Mouse (Mus musculus): ENCODE results near the gene Zbtb20. TPM values are rescaled to one million over a fixed set of nuclear protein-coding genes. Genes with fewer than 3 reads are reported as not detected.

Gene Zbtb20
- polyA plus RNA-seq, 1 experiment from 2014 or later, result 38.1 TPM

GRCm38 (mm10) chr16:43506771-43507405, 631.2 kb downstream of the Zbtb20 start:
- Histone ChIP-seq H3K4me1 (replicated peaks) (peaks cover 19% of the 10 kb centered on the region), H3K4me3 (peak overlapping the region; percentile 14), H3K9ac (peak overlapping the region; percentile 65), H3K27me3 (replicated peaks) (no peaks in the 10 kb centered on the region), H3K4me2 (peak overlapping the region; percentile 67), H3K27ac (ENCODE audit: poor library complexity, severe bottlenecking) (peak overlapping the region; percentile 92), H3K36me3 (no peaks in the 10 kb centered on the region), H3K9me3 (replicated peaks) (no peaks in the 10 kb centered on the region)
- WGBS, result 23% methylated on average over 10 of the region's 10 CpGs
- no peak for ATAC-seq (ENCODE audit: insufficient number of reproducible peaks, low FRiP score)

GRCm38 (mm10) chr16:43508166-43508998, 632.7 kb downstream of the Zbtb20 start:
- Histone ChIP-seq H3K4me2 (peak overlapping the region; percentile 29; the same call in 1 of the 2 replicates), H3K27ac (ENCODE audit: poor library complexity, severe bottlenecking) (no peak overlapping the region; the same call in 1 of the 2 replicates), H3K9me3 (replicated peaks) (no peaks in the 10 kb centered on the region), H3K36me3 (no peaks in the 10 kb centered on the region), H3K4me1 (replicated peaks) (peaks cover 13% of the 10 kb centered on the region), H3K9ac (0 out of 2 replicates have a peak overlapping the region, but pooled peaks have one; percentile 46), H3K27me3 (replicated peaks) (no peaks in the 10 kb centered on the region), H3K4me3 (no peak overlapping the region)
- ATAC-seq (ENCODE audit: insufficient number of reproducible peaks, low FRiP score), result no peak
- 65% methylated on average over 9 of the region's 9 CpGs for WGBS

- 53% methylated on average over 5 of the region's 5 CpGs for WGBS
- no peaks in the 10 kb centered on the region for H3K36me3 ChIP-seq
- H3K4me2 ChIP-seq, result no peak overlapping the region
- H3K27me3 ChIP-seq (replicated peaks), result no peaks in the 10 kb centered on the region
- no peak for ATAC-seq (ENCODE audit: insufficient number of reproducible peaks, low FRiP score)
- no peak overlapping the region for H3K9ac ChIP-seq
- no peaks in the 10 kb centered on the region for H3K9me3 ChIP-seq (replicated peaks)
- H3K27ac ChIP-seq (ENCODE audit: poor library complexity, severe bottlenecking), result no peak overlapping the region
- no peak overlapping the region for H3K4me3 ChIP-seq
- H3K4me1 ChIP-seq (replicated peaks), result peaks cover 23% of the 10 kb centered on the region
Measured at GRCm38 (mm10) chr16:43510516-43510915, 634.8 kb downstream of the Zbtb20 start.

- Histone ChIP-seq H3K9me3 (replicated peaks) (no peaks in the 10 kb centered on the region), H3K36me3 (no peaks in the 10 kb centered on the region), H3K4me2 (no peak overlapping the region), H3K4me3 (no peak overlapping the region), H3K4me1 (replicated peaks) (peaks cover 28% of the 10 kb centered on the region), H3K9ac (no peak overlapping the region), H3K27ac (ENCODE audit: poor library complexity, severe bottlenecking) (no peak overlapping the region), H3K27me3 (replicated peaks) (no peaks in the 10 kb centered on the region)
- WGBS, result 82% methylated on average over 4 of the region's 4 CpGs
- no peak for ATAC-seq (ENCODE audit: insufficient number of reproducible peaks, low FRiP score)
Measured at GRCm38 (mm10) chr16:43511531-43511930, 635.9 kb downstream of the Zbtb20 start.

- Histone ChIP-seq H3K36me3 (no peaks in the 10 kb centered on the region), H3K27ac (ENCODE audit: poor library complexity, severe bottlenecking) (no peak overlapping the region), H3K27me3 (replicated peaks) (no peaks in the 10 kb centered on the region), H3K4me1 (replicated peaks) (peaks cover 20% of the 10 kb centered on the region), H3K9me3 (replicated peaks) (no peaks in the 10 kb centered on the region), H3K9ac (no peak overlapping the region), H3K4me3 (no peak overlapping the region), H3K4me2 (no peak overlapping the region)
- WGBS, result 33% methylated on average over 5 of the region's 5 CpGs
- ATAC-seq (ENCODE audit: insufficient number of reproducible peaks, low FRiP score), result no peak
Measured at GRCm38 (mm10) chr16:43513933-43514332, 638.3 kb downstream of the Zbtb20 start.

GRCm38 (mm10) chr16:43515538-43515937, 639.9 kb downstream of the Zbtb20 start:
- no peak overlapping the region for H3K9ac ChIP-seq
- H3K36me3 ChIP-seq, result no peaks in the 10 kb centered on the region
- H3K27ac ChIP-seq (ENCODE audit: poor library complexity, severe bottlenecking), result 0 out of 2 replicates have a peak overlapping the region, but pooled peaks have one; percentile 3
- ATAC-seq (ENCODE audit: insufficient number of reproducible peaks, low FRiP score), result no peak
- peaks cover 27% of the 10 kb centered on the region for H3K4me1 ChIP-seq (replicated peaks)
- H3K9me3 ChIP-seq (replicated peaks), result no peaks in the 10 kb centered on the region
- H3K4me3 ChIP-seq, result no peak overlapping the region
- no peak overlapping the region for H3K4me2 ChIP-seq
- 53% methylated on average over 4 of the region's 4 CpGs for WGBS
- H3K27me3 ChIP-seq (replicated peaks), result no peaks in the 10 kb centered on the region

GRCm38 (mm10) chr16:43520274-43520673, 644.6 kb downstream of the Zbtb20 start:
- Histone ChIP-seq H3K9me3 (replicated peaks) (no peaks in the 10 kb centered on the region), H3K4me1 (replicated peaks) (peaks cover 20% of the 10 kb centered on the region), H3K36me3 (no peaks in the 10 kb centered on the region), H3K4me2 (no peak overlapping the region), H3K9ac (no peak overlapping the region), H3K4me3 (no peak overlapping the region), H3K27me3 (replicated peaks) (no peaks in the 10 kb centered on the region), H3K27ac (ENCODE audit: poor library complexity, severe bottlenecking) (no peak overlapping the region)
- 61% methylated on average over 2 of the region's 2 CpGs for WGBS
- no peak for ATAC-seq (ENCODE audit: insufficient number of reproducible peaks, low FRiP score)

- Histone ChIP-seq H3K4me2 (no peak overlapping the region), H3K36me3 (no peaks in the 10 kb centered on the region), H3K4me3 (no peak overlapping the region), H3K9ac (no peak overlapping the region), H3K4me1 (replicated peaks) (peaks cover 12% of the 10 kb centered on the region), H3K27me3 (replicated peaks) (no peaks in the 10 kb centered on the region), H3K27ac (ENCODE audit: poor library complexity, severe bottlenecking) (no peak overlapping the region), H3K9me3 (replicated peaks) (no peaks in the 10 kb centered on the region)
- no peak for ATAC-seq (ENCODE audit: insufficient number of reproducible peaks, low FRiP score)
- 87% methylated on average over 4 of the region's 4 CpGs for WGBS
Measured at GRCm38 (mm10) chr16:43522482-43522881, 646.8 kb downstream of the Zbtb20 start.

GRCm38 (mm10) chr16:43524179-43524578, 648.5 kb downstream of the Zbtb20 start:
- H3K4me2 ChIP-seq, result no peak overlapping the region
- no peaks in the 10 kb centered on the region for H3K27me3 ChIP-seq (replicated peaks)
- H3K4me3 ChIP-seq, result no peak overlapping the region
- H3K36me3 ChIP-seq, result no peaks in the 10 kb centered on the region
- 86% methylated on average over 9 of the region's 9 CpGs for WGBS
- ATAC-seq (ENCODE audit: insufficient number of reproducible peaks, low FRiP score), result no peak
- H3K9ac ChIP-seq, result no peak overlapping the region
- H3K9me3 ChIP-seq (replicated peaks), result no peaks in the 10 kb centered on the region
- H3K4me1 ChIP-seq (replicated peaks), result peaks cover 11% of the 10 kb centered on the region
- no peak overlapping the region for H3K27ac ChIP-seq (ENCODE audit: poor library complexity, severe bottlenecking)

GRCm38 (mm10) chr16:43525624-43526023, 649.9 kb downstream of the Zbtb20 start:
- H3K4me3 ChIP-seq, result no peak overlapping the region
- no peak overlapping the region for H3K27ac ChIP-seq (ENCODE audit: poor library complexity, severe bottlenecking)
- no peak for ATAC-seq (ENCODE audit: insufficient number of reproducible peaks, low FRiP score)
- WGBS, result 94% methylated on average over 6 of the region's 6 CpGs
- no peaks in the 10 kb centered on the region for H3K9me3 ChIP-seq (replicated peaks)
- no peaks in the 10 kb centered on the region for H3K36me3 ChIP-seq
- no peaks in the 10 kb centered on the region for H3K4me1 ChIP-seq (replicated peaks)
- no peak overlapping the region for H3K9ac ChIP-seq
- H3K27me3 ChIP-seq (replicated peaks), result no peaks in the 10 kb centered on the region
- H3K4me2 ChIP-seq, result no peak overlapping the region

- ATAC-seq (ENCODE audit: insufficient number of reproducible peaks, low FRiP score), result no peak
- H3K27ac ChIP-seq (ENCODE audit: poor library complexity, severe bottlenecking), result no peak overlapping the region
- no peak overlapping the region for H3K4me3 ChIP-seq
- no peaks in the 10 kb centered on the region for H3K27me3 ChIP-seq (replicated peaks)
- H3K9me3 ChIP-seq (replicated peaks), result no peaks in the 10 kb centered on the region
- no peaks in the 10 kb centered on the region for H3K4me1 ChIP-seq (replicated peaks)
- H3K9ac ChIP-seq, result no peak overlapping the region
- H3K36me3 ChIP-seq, result no peaks in the 10 kb centered on the region
- no peak overlapping the region for H3K4me2 ChIP-seq
- WGBS, result 69% methylated on average over 1 of the region's 1 CpGs
Measured at GRCm38 (mm10) chr16:43528300-43528699, 652.6 kb downstream of the Zbtb20 start.
